Mouse (Mus musculus) gastrocnemius, postnatal 10 days (tissue): ENCODE results near the gene Gm3373. TPM values are rescaled to one million over a fixed set of nuclear protein-coding genes. Genes with fewer than 3 reads are reported as not detected.
"Not testable (repeated sequence)": the region's sequence is repeated elsewhere in the genome, so short reads cannot be mapped to it uniquely, and the experiment has no call there.

Source experiments
- DNase-seq: peaks from one replicate; pipeline ENCODE4 v3.0.0; 2021; ENCODE audit warnings: mixed read lengths
- long read RNA-seq, 2 experiments: library from polyadenylated mRNA; stranded (forward); transcript quantifications; one replicate each; pipeline ENCODE4 v2.0.0; 2021
- total RNA-seq, 2 experiments: library from RNA; stranded (reverse); gene quantifications; 2 replicates each; pipeline ENCODE4 v1.2.3; 2021

Gene Gm3373
- total RNA-seq, result 1 to 10 TPM in 1 of 2 experiments, under 1 TPM in 1; 0.35 to 1.4 TPM
- long read RNA-seq, experiment 1, result 0 reads
- long read RNA-seq, experiment 2, result 0 reads

DNA sequence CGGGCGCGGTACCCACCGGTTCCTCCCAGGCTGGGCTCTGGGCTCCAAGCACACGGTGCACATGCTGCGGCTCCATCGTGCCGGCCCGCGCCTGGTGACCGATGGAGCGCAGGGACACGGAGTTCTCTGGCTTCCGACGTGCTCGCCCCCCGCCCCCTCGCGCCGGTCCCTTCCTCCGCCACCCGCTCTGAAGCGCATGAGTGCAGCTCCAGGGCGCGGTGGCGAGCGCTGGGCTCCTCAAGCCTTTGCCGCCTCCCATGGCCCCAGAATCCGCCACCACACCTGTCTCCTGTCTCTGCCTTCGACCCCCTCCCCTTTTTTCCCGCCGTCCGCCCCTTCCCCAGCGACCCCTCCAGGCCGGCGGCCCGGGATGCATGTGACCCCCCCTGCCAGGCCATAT lies at the start of gene Gm3373:
Gene Gm3373 (minus strand): TSS at position 101 of the 400 bp plus-strand sequence.
- not testable (repeated sequence) for DNase-seq

DNA sequence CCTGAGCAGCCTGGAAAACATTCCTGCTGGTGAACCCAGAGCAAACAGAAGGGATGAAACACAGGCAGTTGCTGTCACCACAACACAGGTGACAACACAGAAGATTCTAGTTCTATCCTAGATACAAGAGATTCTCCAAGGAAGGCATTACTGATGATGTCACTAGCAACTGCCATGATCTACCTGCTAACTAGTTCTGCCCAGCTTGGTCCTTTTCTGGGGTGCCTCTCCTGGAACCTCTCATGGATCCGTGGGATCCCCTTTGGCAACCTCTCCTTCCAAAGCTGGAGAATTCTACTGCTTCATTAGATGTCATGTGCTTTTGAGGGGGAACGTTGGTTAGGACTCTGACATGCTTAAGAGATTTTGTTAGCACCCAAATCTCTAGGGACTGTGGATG lies 54.0 kb downstream of the Gm3373 start, which contains the start of gene Gm9603:
Gene Gm9603 (minus strand): TSS at position 101 of the 400 bp plus-strand sequence.
- not testable (repeated sequence) for DNase-seq

Other genes with a start within 250 kb of the Gm3373 start
- gene Gm3488, start 239.9 kb downstream of the Gm3373 start, total RNA-seq, result 1 to 10 TPM; 2.7 to 3.1 TPM
- gene Gm3532, start 203.1 kb downstream of the Gm3373 start, total RNA-seq, result not detected
- not detected for gene Gm8265, start 108.5 kb downstream of the Gm3373 start, total RNA-seq
- gene Gm9603, start 54.1 kb downstream of the Gm3373 start, total RNA-seq, result under 1 TPM in 1 of 2 experiments, not detected in 1; 0.14 TPM
- gene Gm3383, start 66.4 kb upstream of the Gm3373 start, total RNA-seq, result 1 to 10 TPM; 1.9 to 2.6 TPM
- gene Gm3424, start 88.8 kb upstream of the Gm3373 start, total RNA-seq, result not detected
- 1 to 10 TPM; 1.0 to 1.5 TPM for gene Gm8237, start 138.8 kb upstream of the Gm3373 start, total RNA-seq
- under 1 TPM; 0.82 to 0.88 TPM for gene Gm3248, start 220.2 kb upstream of the Gm3373 start, total RNA-seq
- not detected for gene Gm3453, start 237.6 kb upstream of the Gm3373 start, total RNA-seq